Mouse (Mus musculus): ENCODE results near the gene Ctsz. TPM values are rescaled to one million over a fixed set of nuclear protein-coding genes. Genes with fewer than 3 reads are reported as not detected.

Ctsz gene
- total RNA-seq, 2 experiments from 2014 or later, result 153 to 175 TPM

DNA sequence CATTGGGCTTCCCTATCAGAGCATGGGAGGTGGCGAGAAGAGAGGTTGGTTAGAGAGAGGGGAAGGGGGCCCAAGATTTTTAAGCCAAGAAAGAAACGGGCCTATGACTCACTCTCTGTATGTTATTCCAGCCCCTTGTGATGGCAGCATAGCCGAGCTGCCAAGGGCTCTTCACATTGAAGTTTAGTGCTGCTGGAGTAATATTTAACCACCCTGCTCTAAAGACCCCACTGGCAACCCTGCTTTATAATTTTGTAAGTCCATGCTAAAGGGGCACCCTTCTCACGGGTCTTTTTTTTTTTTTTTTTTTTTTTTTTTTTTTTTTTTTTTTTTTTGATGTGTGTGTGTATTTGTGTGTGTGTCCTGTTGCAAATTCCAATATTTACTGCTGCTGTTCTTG is 3.1 kb upstream of the Ctsz start:
- DNase-seq, result no peak

DNA sequence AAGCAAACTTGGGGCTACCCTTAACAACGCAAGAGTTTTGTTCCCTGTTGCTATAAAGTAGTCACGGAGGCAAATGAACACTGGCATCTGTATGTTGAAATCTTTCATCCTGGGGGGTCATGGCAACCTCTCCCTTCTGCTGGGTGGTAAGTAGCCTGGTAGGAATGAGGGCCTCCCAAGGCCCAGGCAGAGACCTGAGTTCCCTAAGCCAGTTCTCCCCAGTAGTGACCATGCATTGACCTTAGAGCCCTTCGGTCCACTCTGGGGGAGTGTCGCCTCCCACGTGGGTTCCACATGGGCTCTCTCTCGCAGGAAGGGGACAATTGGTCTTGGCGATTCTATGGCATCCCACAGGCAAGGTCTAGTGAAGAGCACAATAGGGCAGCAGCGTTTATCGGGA is 1.1 kb upstream of the Ctsz start:
- DNase-seq, result no peak

DNA sequence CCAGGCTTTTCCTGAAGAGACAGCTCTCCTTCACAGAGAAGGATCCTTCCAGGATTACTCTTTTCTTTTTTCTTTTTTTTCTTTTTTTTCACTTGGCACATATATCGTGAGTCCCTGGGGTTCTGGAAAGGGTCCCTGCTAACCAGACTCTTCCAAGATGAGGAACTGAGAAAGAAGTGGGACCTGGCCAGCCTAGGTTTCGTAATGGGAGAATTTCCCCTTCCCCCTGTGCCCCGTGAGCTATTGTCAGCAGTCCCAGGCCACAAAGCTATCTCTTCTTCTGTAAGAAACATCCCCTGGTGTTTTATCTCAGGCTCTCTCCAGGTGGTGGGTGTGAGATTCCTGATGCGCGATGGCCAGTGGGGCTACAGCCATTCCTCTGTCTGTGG is 605 bp upstream of the Ctsz start:
- no peak for DNase-seq

DNA sequence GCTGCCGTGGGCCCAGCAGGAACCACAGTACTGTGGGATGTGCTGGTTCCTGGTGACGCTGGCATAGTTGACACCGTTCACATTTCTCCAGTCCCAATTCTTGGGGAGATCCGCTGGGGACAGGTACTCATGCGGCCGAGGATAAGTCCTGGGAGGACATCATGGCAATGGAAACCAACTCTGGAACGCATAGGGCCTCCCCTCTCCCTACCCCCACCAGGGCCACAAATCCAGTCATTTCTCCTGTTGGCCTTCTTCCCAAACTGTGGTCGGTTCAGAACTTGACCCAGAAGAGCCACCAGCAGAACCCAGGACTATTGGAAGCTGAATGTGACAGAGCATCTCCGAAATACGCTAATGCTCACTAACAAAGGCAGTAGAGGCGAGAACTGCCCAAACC is 658 bp downstream of the Ctsz start:
- no peak for DNase-seq

DNA sequence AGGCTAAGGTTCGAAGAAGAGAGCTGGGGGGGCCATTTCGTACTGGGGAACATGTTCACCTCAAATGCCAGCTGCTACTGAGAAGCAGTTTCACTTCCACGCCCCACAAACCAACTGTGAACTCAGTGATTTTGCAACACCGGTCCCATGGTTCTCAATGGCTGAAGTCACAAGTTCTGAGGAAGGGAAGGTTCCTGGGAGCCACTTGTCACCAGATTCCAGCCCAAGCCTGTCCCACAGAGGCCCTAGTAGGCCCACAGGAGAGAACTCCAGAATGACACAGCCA is 1.2 kb downstream of the Ctsz start:
- peak; percentile 18 to 33 for DNase-seq

DNA sequence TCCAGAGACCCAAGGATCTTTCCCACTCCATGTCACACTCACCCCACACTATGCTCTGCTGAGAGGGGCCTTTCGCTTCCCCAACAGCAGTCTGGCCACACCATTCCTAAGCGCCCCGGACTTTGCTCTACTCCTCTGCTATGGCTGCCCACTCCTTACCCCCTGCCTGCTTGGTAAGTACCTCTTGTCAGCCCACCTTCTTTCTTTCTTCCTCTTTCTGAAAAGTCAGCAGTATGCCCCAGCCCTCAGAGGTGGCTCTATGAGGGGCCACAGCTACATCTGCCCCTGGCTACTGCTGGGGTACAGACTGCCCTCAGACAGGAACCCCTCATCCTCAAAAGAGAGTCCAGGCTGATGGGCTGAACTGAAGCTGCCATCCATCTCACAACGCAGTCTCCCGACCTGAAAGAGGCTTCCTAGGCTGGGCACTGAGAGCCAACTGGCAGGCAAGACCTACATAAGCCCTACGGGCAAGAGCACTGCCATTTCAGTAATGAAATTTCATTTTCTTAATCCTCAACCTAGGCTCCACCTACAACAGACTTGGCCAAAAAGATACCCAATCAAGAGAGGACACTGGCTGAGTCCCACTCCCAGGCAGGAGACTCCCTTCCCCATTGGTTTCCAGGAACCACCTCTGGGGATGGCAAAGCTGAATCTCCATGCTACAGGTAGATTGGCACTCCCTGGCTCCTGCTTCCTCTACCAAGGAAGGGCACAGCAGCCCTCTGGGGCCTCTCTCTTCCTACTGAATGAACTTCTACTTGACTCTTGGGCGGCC is 1.7 kb downstream of the Ctsz start:
- no peak for DNase-seq

DNA sequence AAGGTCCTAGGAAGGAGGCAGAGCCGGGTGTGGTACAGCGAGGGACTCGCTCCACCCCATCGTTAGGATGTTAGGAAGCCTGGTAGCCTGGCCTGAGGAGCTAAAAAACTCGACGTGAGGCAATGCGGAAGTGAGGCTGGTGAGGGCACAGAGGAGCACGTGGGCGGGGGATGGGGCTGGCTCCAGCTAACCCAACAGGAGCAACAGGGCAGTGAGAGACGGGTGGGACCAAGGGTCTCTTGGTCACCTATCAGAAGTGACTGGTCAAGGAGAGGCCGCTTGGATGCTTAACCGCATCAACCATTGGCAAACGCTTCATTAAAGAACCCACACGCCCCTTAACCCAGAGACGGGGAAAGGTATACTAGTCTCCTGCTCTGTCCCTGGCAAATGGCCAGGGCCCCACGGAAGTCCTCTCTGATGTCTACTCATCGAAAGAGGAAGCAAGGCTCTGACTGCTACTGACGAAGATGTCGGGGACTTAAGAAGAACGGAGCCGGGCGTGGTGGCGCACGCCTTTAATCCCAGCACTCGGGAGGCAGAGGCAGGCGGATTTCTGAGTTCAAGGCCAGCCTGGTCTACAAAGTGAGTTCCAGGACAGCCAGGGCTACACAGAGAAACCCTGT is 2.6 kb downstream of the Ctsz start:
- peak; percentile 6 to 31 for DNase-seq

DNA sequence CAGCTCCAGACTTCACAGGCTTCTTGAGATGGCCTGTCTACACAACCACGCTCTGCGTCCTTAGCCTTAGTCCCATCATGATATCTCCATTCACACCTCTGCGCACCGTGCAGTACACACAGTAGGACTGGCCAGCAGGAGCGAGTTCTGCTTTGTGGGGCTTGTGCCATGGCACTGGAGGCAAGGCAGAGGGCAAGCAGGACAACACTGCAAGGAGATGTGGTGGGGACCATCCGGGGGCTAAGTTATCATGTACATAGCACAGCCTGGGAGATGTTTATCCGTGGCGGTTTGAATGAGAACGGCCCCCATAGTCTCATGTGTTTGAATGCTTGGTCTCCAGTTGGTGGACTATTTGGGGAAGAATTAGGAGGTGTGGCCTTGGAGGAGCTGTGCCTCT is 3.9 kb downstream of the Ctsz start:
- no peak for DNase-seq

DNA sequence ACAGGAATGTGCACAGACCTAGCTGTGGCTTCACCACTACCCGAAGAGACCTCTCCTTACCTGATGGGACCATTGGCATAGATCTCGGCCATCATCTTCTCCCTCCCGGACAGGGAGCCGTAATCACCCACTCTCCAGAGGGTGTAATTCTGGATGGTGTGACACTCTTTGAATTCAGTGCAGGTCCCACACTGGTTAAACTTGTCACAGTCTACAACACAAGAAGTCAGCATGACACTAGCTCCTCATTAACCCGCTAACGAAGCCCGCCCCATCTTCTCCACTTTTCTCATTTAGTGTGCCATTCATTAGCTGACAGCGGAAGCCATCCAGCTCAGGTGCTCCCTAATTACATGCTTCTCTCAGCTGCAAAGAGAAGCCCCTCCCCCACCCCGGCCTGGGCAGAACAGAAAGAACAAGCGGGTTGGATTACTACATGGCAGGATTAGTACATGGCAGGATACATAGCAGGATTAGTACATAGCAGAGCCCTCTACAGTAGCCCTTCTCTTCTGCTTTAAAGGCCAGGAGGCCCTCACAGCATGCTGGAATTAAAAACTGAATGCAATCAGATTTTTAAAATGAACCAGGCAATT is 9.7 kb downstream of the Ctsz start:
- DNase-seq, result no peak

DNA sequence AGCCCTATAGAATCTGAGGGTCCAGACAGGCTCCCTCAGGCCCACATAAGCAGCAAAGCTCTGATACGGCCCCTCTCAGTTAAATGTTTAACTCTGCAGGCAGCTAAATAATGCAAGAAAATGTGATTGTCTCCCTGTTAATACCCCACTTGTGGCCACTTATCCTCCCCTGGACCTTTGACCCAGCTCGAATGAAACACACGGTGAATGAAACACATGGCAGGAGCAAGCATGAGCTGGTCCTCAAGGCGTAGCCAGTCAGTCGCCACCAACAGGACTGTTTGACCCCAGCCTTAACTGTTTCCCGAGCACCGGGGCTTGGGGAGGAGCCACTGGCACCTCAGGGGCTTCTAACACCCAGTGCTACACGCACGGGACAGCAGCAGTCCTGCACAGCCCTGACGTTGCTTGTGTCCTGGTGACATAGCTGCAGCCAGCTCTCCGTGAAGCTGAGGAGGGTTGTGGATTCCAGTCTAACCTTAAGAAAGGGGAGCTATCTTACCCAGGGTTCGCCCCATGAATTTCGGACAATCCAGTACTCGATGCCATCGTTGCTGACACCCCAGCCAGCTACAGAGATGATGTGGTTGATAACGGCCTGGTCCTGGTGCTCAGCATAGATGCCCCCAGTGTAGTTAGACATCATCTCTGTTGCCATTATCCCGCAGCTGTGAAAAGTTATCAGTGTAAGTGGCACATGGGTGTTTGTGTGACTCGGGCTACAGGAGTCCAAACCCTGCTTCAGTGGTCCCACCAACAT is 10.6 kb downstream of the Ctsz start:
- DNase-seq, result no peak

DNA sequence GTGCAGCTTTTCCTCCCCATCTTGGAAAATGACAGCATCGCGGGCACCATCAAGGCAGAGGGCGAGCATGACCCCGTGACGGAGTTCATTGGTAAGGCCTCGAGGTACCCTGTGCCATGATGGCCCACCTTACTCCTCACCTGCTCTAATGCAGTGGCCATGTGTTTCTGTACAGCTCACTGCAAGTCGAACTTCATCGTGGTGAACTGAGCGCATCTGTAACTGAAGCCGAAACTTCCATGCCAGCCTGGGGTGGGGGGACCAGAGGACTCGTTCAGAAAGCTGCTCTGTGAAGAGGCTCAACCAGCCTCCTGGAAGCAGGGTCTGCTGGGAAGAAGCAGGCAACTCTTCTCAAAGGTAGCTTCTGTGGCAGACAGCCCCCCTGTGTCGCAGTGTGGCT is 12.0 kb downstream of the Ctsz start:
- DNase-seq, result no peak

DNA sequence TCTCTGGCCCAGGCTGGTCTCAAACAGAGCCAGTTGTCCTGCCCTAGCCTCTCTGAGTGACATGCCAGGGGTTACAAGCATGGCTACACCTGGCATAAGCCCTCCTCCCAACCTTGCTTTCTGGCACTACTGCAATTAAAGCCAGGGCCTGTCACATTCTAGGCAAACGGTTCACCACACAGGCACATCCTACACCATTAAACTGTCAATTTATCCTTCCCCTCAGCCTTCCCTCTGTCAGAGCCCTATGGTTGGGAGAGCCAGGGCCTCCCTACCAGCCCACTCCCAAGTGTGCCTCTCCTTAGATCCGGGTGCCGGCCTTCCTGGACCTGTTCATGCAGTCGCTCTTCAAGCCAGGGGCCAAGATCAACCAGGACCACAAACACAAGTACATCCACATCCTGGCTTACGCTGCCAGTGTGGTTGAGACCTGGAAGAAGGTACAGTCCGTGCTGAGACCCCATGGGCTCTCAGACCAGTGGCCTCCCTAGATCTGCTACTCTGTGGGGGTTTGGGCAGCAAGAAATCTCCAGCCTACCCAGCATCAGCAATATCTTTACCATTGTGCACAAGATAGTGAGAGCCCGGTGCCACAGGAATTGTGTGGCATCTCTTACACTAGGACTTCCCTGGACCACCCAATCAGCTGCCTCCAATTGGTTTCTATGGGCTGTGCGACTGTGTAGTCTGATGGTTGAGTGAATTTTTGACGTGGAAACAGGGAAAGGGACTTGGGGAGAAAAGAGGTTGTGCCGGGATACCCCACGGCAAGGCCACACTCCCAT is 14.3 kb downstream of the Ctsz start:
- no peak for DNase-seq

DNA sequence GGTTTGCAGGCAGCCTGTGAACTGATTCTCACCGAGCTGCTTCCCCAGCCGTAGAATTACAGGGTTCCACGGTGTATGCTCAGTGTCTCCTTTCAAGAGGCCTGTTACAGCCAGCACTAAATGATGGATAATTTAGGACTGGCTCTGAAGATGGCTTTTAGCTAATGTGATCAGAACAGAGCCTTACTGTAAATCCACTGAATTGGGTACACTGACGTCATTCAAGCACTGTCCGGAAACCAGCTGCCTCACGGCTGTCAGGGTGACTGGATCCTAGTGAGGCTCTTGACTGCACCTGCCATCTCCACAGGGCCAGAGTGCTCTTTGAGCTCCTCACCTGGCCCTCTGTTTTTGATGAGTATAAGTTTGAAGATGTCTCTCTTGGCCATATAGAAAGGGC is 17.7 kb downstream of the Ctsz start:
- no peak for DNase-seq

DNA sequence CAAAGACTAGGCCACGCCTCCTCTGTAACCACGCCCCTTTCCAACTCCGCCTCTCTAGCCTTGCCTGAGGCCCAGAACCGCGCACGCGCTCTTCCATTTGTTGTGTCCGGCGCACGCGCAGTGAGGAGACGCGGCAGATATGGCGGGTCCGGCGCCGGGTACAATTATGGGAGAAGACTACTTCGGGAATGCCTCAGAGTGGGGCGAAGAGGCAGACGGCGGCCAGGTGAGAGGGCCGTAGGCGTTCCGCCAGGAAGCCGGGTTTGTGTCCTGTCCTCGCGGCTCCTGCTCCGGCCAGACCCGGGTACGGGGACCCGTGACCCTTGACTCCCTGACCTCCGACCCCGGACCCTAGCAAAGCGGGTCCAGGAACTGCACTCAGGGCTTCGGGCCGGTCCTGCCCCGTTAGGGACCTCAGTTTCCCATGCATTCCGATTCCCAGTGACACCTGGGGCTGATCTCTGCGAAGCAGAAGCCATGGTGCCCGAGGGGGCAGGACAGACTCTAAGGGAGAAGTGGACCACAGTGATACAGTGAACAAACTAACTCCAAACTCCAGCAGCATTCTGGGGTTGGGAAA is 23.0 kb downstream of the Ctsz start, which contains the start of gene Nelfcd:
Gene Nelfcd, plus strand, starts transcription at position 74 of the 580 bp plus-strand sequence.
- DNase-seq, result peak; percentile 95 to 96

DNA sequence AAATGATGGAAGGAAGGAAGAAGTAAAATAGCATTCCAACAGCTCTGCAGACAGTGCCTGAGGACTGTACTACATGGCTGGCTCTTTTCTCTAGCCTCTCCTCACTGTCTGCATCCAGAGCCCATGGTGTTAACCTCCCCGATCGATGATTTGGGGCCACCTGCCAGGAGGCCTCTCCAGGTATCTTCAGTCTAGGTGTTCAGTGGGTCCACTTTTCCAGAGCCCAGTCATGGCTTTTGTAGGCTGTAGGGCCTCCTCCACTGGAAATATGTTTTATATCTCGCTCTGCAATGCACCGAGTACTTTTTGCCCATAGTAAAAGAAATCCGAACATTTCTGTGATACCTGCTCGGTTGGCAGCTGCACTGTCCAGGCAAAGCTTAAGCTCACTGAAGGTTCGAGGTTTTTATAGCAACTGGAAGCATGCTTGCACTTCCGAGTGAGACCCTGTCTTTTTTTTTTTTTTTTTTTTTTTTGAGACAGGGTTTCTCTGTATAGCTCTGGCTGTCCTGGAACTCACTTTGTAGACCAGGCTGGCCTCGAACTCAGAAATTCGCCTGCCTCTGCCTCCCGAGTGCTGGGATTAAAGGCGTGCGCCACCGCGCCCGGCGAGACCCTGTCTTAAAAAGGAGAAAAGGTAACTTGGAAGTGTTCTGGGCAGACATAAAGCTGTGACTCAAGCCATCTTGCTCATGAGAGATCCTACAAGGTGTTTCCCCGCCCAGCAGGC is 23.7 kb downstream of the Ctsz start:
- DNase-seq, result no peak

DNA sequence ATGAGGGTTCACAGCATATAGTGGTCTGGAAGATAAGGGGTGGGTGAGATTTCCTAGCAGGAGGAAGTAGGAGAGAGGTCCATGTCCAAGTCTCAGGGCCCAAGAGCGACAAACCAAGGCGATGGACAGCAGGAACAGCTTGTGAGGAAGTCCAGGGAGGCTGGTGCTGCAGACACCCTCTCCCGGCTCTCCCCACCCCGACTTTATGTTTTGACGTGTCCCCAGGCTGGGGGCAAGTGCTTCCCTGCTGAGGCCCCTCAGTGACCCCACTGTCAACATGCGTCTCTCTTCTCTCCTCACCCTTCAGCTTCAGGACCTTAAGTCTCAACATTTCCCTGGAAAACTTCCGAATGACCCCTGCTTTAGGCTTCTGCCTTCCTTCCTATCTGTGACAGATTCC is 25.7 kb downstream of the Ctsz start:
- DNase-seq, result no peak

DNA sequence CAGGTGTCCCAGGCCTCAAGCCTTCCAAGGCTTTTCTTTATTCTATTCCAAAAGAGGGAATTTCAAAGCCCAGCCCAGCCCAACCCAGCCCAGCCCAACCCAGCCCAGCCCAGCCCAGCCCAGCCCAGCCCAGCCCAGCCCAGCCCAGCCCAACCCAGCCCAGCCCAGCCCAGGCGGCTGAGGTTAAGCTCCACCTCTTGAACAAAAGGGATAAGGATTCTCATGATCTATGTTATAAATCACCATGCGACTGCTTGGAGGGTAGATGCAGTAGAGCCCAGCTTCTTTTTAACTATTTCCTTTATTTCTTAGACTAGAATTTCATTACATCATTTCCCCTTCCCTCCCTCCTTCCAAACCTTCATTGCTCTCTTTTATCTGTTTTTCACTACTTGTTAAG is 28.6 kb downstream of the Ctsz start:
- no peak for DNase-seq

DNA sequence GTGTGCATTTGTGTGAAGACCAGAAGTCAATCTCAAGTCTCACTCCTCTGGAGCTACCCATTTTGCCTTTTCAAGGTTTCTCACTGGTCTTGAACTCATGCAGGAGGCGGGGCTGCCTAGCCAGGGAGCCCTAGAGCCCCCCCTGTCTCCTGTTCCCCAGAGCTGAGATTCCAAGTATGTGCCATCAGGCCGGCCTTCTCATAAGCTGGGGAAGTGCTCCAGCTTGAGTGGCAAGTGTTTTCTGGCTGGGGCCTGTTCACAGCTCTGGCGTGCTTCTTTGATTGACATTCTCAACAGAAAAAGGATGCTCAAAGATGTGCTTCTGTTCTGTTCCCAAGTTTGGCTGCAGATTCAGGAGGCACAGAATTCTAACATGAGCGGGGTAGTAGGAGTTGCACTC is 38.4 kb downstream of the Ctsz start:
- peak in 1 of 2 experiments; percentile 9 for DNase-seq

DNA sequence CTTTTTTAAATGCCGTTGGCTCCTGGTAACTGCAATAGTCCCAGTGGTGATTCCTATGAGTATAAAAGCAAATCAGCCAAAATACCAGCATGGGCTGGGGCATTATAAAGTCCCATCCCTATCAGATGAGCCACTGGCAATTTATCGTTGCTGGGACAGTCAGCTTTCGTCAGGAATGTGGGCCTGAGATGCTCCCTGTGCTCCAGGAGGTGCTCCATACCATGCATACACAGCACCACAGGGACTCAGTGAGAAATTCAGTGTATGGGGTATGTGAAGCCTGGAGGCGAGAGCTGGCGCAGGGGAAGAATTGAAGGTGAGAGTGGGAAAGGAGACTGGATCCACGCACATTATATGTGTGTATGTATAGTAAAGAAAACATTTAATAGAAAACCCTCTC is 41.0 kb downstream of the Ctsz start:
- DNase-seq, result no peak

DNA sequence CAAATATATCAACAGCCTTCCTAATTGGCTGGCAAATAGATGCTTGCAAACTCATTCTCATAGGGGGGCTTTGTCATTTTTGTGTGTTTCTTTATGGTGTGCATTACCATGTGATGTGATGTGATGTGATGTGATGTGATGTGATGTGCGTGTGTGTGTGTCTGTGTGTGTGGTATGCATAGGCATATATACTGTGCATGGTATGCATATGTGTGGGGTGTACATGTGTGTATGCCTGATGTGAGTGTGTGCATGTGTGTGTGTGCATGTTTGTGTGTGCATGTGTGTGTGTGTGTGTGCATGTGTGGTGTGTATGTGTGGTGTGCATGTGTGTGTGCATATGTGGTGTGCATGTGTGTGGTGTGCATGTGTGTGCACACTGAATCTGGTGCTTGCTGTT is 41.8 kb downstream of the Ctsz start:
- no peak for DNase-seq

DNA sequence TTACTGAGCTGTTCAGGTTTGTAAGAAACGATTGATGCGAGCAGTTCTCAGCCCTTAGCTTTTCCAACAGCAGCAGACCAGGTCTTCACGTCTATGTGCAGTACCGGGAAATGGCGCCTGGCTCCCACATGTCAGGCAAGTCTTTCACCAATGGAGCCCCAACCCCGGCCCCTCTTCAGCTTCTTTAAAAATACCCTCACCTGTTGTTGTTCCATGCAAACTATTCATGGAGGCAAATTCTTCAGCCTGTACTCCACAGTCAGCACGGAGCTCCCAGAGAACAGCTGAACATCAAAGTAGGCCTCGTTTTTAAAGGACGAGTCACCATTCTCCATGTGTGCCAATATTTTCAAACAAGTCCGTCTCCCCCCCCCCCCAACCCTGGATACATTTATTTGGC is 42.2 kb downstream of the Ctsz start:
- DNase-seq, result no peak
